Mouse (Mus musculus) testis, adult 2 months (tissue): ENCODE results near the gene Dact3. TPM values are rescaled to one million over a fixed set of nuclear protein-coding genes. Genes with fewer than 3 reads are reported as not detected.

ENCODE experiments used
- H3K27ac ChIP-seq: fragments of 200-500 bp; 2 replicates; pipeline ENCODE4 v1.5.1; 2012; ENCODE audit warnings: low read depth, low read length; ENCODE audit not compliant: control insufficient read depth, insufficient read depth
- H3K27me3 ChIP-seq: fragments of 200-500 bp; 2 replicates; pipeline ENCODE4 v1.6.1; 2012; ENCODE audit warnings: mild to moderate bottlenecking, low read length, moderate library complexity; ENCODE audit not compliant: control insufficient read depth, insufficient read depth
- H3K36me3 ChIP-seq: fragments of 200-500 bp; 2 replicates; pipeline ENCODE4 v1.6.1; 2012; ENCODE audit warnings: mild to moderate bottlenecking, low read length; ENCODE audit not compliant: control insufficient read depth, insufficient read depth
- H3K4me1 ChIP-seq: fragments of 200-500 bp; 2 replicates; pipeline ENCODE4 v1.6.1; 2012; ENCODE audit warnings: low read length; ENCODE audit not compliant: control insufficient read depth, insufficient read depth
- H3K4me3 ChIP-seq: fragments of 200-500 bp; 2 replicates; pipeline ENCODE4 v1.5.1; 2012; ENCODE audit warnings: low read depth, mild to moderate bottlenecking, low read length, moderate library complexity, mixed read lengths; ENCODE audit not compliant: control insufficient read depth
- CTCF ChIP-seq: fragments of 200-500 bp; IDR thresholded peaks from 2 replicates; pipeline ENCODE4 v1.5.1; 2012; ENCODE audit warnings: low read depth, mild to moderate bottlenecking, inconsistent platforms, low read length, moderate library complexity; ENCODE audit not compliant: control insufficient read depth, insufficient read depth, insufficient replicate concordance
- POLR2A ChIP-seq: fragments of 200-500 bp; IDR thresholded peaks from 2 replicates; pipeline ENCODE4 v1.6.1; 2012; ENCODE audit warnings: low read depth, mild to moderate bottlenecking, inconsistent platforms, low read length, moderate library complexity; ENCODE audit not compliant: control insufficient read depth
- polyA plus RNA-seq: library from polyadenylated mRNA; depleted of rRNA; stranded (reverse); fragments of >200 nt; gene quantifications from 2 replicates; pipeline ENCODE4 v1.2.3, GENCODE M21; 2012

The Dact3 gene
- polyA plus RNA-seq, 1 experiment, result 30.7 TPM

GRCm38 (mm10) chr7:16858336-16858735, 16.8 kb upstream of the Dact3 start:
- Histone ChIP-seq H3K27ac (no peak overlapping the region), H3K4me1 (peaks cover 7% of the 10 kb centered on the region; the same call in 1 of the 2 replicates), H3K36me3 (no peaks in the 10 kb centered on the region), H3K27me3 (no peaks in the 10 kb centered on the region), H3K4me3 (peak overlapping the region; percentile 33; the same call in 1 of the 2 replicates)
- TF ChIP-seq POLR2A, result no peak
- peak; percentile 55; the same call in 1 of the 2 replicates for TF ChIP-seq CTCF

DNA sequence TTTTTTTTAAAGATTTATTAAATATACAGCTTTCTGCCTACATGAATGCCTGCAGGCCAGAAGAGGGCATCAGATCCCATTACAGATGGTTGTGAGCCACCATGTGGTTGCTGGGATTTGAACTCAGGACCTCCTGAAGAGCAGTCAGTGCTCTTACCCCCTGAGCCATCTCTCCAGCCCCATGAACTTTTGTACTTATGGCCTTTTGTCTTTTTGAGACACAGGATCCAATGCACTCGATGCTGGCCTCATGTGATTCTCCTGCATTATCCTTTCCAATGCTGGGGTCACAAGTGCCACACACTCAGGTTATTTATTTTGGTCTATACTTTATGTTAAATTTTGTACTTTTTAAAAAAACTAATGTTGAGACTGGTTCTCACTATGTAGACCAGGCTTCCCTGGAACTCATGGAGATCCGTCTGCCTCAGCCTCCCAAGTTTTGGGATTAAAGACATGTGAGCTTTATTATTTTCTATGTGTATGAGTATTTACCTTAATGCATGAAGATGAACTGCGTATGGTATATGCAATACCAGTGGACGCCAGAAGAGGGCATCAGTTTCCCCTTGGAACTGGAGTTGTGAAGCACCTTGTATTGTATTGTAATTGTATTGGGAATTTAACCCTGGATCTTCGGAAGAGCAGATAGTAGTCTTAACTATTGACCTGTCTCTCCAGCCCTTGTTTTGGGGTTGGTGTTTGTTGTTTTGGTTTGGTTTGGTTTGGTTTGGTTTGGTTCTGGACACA, 15.0 kb upstream of the Dact3 start:
- Histone ChIP-seq H3K27ac (no peak overlapping the region), H3K36me3 (no peaks in the 10 kb centered on the region), H3K27me3 (no peaks in the 10 kb centered on the region), H3K4me1 (peaks cover 7% of the 10 kb centered on the region; the same call in 1 of the 2 replicates), H3K4me3 (no peak overlapping the region)
- TF ChIP-seq POLR2A, result no peak
- peak; percentile 9; the same call in 1 of the 2 replicates for TF ChIP-seq CTCF

- Histone ChIP-seq H3K4me3 (peak overlapping the region; percentile 12), H3K27ac (no peak overlapping the region), H3K4me1 (peaks cover 9% of the 10 kb centered on the region), H3K27me3 (no peaks in the 10 kb centered on the region), H3K36me3 (no peaks in the 10 kb centered on the region)
- TF ChIP-seq POLR2A, result no peak
- no peak for TF ChIP-seq CTCF
These were observed 7.6 kb upstream of the Dact3 start for GRCm38 (mm10) chr7:16867488-16867887.

GRCm38 (mm10) chr7:16869497-16869896, 5.6 kb upstream of the Dact3 start:
- Histone ChIP-seq H3K27ac (no peak overlapping the region), H3K4me1 (peaks cover 11% of the 10 kb centered on the region), H3K4me3 (peak overlapping the region; percentile 52), H3K27me3 (no peaks in the 10 kb centered on the region), H3K36me3 (no peaks in the 10 kb centered on the region)
- TF ChIP-seq POLR2A, result no peak; the same call in 1 of the 2 replicates
- no peak for TF ChIP-seq CTCF

DNA sequence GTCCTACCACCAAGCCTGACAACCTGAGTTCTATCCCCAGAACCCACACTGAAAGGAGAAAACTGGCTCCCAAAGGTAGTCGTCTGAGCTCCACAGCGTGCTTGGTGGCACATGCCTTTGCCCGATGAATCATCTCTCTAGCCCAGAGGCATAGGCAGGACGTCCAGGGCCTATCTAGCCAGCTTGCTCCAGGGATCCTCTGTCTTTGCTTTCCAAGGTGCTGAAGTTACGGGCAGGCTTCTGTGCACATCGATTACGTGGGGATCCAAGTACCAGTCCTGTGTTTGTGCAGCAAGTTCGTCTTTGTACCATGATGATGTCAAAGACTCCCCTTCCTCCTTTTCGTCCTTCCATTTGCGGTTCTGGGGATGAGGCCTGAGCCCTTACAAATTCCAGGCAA, 3.5 kb upstream of the Dact3 start:
- TF ChIP-seq CTCF (no peak), POLR2A (no peak)
- H3K27ac ChIP-seq, result no peak overlapping the region
- no peaks in the 10 kb centered on the region for H3K27me3 ChIP-seq
- H3K4me3 ChIP-seq, result peak overlapping the region; percentile 87
- peaks cover 16% of the 10 kb centered on the region for H3K4me1 ChIP-seq
- no peaks in the 10 kb centered on the region for H3K36me3 ChIP-seq

DNA sequence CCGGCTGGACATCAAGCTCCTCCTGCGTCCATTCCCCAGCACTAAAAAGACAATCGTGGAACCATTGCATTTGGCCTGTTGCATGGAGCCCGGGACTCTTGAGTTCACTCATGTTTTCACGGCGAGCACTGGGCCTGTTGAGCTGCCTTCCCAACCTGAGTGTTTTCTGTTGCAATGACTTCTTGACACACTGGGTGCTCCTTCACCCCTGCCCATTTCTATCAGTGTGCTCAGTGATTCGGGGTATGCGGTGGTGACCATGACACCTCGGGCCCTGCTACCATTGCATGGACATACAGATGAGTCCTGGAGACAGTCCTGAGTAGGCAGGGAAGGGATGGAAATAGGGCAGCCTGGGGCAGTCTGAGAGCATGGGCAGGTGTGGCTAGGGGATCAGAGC, 2.6 kb upstream of the Dact3 start:
- H3K4me3 ChIP-seq, result peak overlapping the region; percentile 87
- H3K27me3 ChIP-seq, result no peaks in the 10 kb centered on the region
- H3K4me1 ChIP-seq, result peaks cover 20% of the 10 kb centered on the region
- no peak for TF ChIP-seq CTCF
- no peak for TF ChIP-seq POLR2A
- no peaks in the 10 kb centered on the region for H3K36me3 ChIP-seq
- H3K27ac ChIP-seq, result no peak overlapping the region

GRCm38 (mm10) chr7:16873392-16873791, 1.7 kb upstream of the Dact3 start:
- H3K4me3 ChIP-seq, result peak overlapping the region; percentile 87
- no peaks in the 10 kb centered on the region for H3K36me3 ChIP-seq
- no peaks in the 10 kb centered on the region for H3K27me3 ChIP-seq
- TF ChIP-seq POLR2A (no peak), CTCF (no peak)
- peaks cover 20% of the 10 kb centered on the region for H3K4me1 ChIP-seq
- no peak overlapping the region for H3K27ac ChIP-seq
